Mouse (Mus musculus): ENCODE measurements around the gene Nfat5. TPM values are rescaled to one million over a fixed set of nuclear protein-coding genes. Genes with fewer than 3 reads are reported as not detected.

Nfat5 gene
- polyA plus RNA-seq, 1 experiment from 2014 or later = 12.0 TPM

- H3K9ac ChIP-seq = no peak overlapping the region
- no peak overlapping the region for H3K27ac ChIP-seq
- no peak overlapping the region for H3K4me3 ChIP-seq (replicated peaks; ENCODE audit: low read length)
- ATAC-seq (ENCODE audit: low FRiP score) (no peak), DNase-seq (ENCODE audit: low spot score) (no peak)
- H3K4me2 ChIP-seq (replicated peaks) = no peak overlapping the region
- 88% methylated on average over 4 of the region's 4 CpGs for WGBS
- no peaks in the 10 kb centered on the region for H3K27me3 ChIP-seq (ENCODE audit: control insufficient read depth, insufficient read depth, low read length)
- no peaks in the 10 kb centered on the region for H3K36me3 ChIP-seq (replicated peaks; ENCODE audit: control insufficient read depth, insufficient read depth)
- H3K4me1 ChIP-seq (replicated peaks; ENCODE audit: control insufficient read depth, insufficient read depth, low read length) = no peaks in the 10 kb centered on the region
- no peaks in the 10 kb centered on the region for H3K9me3 ChIP-seq (ENCODE audit: control insufficient read depth, low read length)
Measured at GRCm38 (mm10) chr8:107261172-107261571, 32.1 kb upstream of the Nfat5 start.

- H3K9me3 ChIP-seq (ENCODE audit: control insufficient read depth, low read length) = no peaks in the 10 kb centered on the region
- WGBS = 73% methylated on average over 8 of the region's 8 CpGs
- DNase-seq (ENCODE audit: low spot score) = no peak
- H3K4me1 ChIP-seq (replicated peaks; ENCODE audit: control insufficient read depth, insufficient read depth, low read length) = no peaks in the 10 kb centered on the region
- no peak overlapping the region for H3K4me2 ChIP-seq (replicated peaks)
- H3K9ac ChIP-seq = no peak overlapping the region
- ATAC-seq (ENCODE audit: low FRiP score) = no peak
- H3K27me3 ChIP-seq (ENCODE audit: control insufficient read depth, insufficient read depth, low read length) = no peaks in the 10 kb centered on the region
- no peak overlapping the region for H3K4me3 ChIP-seq (replicated peaks; ENCODE audit: low read length)
- H3K36me3 ChIP-seq (replicated peaks; ENCODE audit: control insufficient read depth, insufficient read depth) = no peaks in the 10 kb centered on the region
- H3K27ac ChIP-seq = no peak overlapping the region
Measured at GRCm38 (mm10) chr8:107262046-107262705, 31.1 kb upstream of the Nfat5 start.

- no peaks in the 10 kb centered on the region for H3K4me1 ChIP-seq (replicated peaks; ENCODE audit: control insufficient read depth, insufficient read depth, low read length)
- H3K36me3 ChIP-seq (replicated peaks; ENCODE audit: control insufficient read depth, insufficient read depth) = no peaks in the 10 kb centered on the region
- no peak overlapping the region for H3K9ac ChIP-seq
- H3K9me3 ChIP-seq (ENCODE audit: control insufficient read depth, low read length) = no peaks in the 10 kb centered on the region
- 58% methylated on average over 10 of the region's 10 CpGs for WGBS
- no peak overlapping the region for H3K4me3 ChIP-seq (replicated peaks; ENCODE audit: low read length)
- ATAC-seq (ENCODE audit: low FRiP score) = no peak
- no peak overlapping the region for H3K27ac ChIP-seq
- H3K4me2 ChIP-seq (replicated peaks) = no peak overlapping the region
- H3K27me3 ChIP-seq (ENCODE audit: control insufficient read depth, insufficient read depth, low read length) = no peaks in the 10 kb centered on the region
- DNase-seq (ENCODE audit: low spot score) = no peak
Measured at GRCm38 (mm10) chr8:107265811-107266210, 27.5 kb upstream of the Nfat5 start.

- H3K4me2 ChIP-seq (replicated peaks) = no peak overlapping the region
- no peaks in the 10 kb centered on the region for H3K36me3 ChIP-seq (replicated peaks; ENCODE audit: control insufficient read depth, insufficient read depth)
- ATAC-seq (ENCODE audit: low FRiP score) (no peak), DNase-seq (ENCODE audit: low spot score) (no peak)
- H3K4me3 ChIP-seq (replicated peaks; ENCODE audit: low read length) = no peak overlapping the region
- H3K9me3 ChIP-seq (ENCODE audit: control insufficient read depth, low read length) = no peaks in the 10 kb centered on the region
- H3K27me3 ChIP-seq (ENCODE audit: control insufficient read depth, insufficient read depth, low read length) = no peaks in the 10 kb centered on the region
- no peak overlapping the region for H3K9ac ChIP-seq
- H3K4me1 ChIP-seq (replicated peaks; ENCODE audit: control insufficient read depth, insufficient read depth, low read length) = no peaks in the 10 kb centered on the region
- 87% methylated on average over 9 of the region's 9 CpGs for WGBS
- no peak overlapping the region for H3K27ac ChIP-seq
Measured at GRCm38 (mm10) chr8:107268501-107268900, 24.8 kb upstream of the Nfat5 start.

GRCm38 (mm10) chr8:107269191-107269590 is 24.1 kb upstream of the Nfat5 start:
- Histone ChIP-seq H3K4me1 (replicated peaks; ENCODE audit: control insufficient read depth, insufficient read depth, low read length) (no peaks in the 10 kb centered on the region), H3K9me3 (ENCODE audit: control insufficient read depth, low read length) (no peaks in the 10 kb centered on the region), H3K9ac (no peak overlapping the region), H3K36me3 (replicated peaks; ENCODE audit: control insufficient read depth, insufficient read depth) (no peaks in the 10 kb centered on the region), H3K4me2 (replicated peaks) (no peak overlapping the region), H3K27me3 (ENCODE audit: control insufficient read depth, insufficient read depth, low read length) (no peaks in the 10 kb centered on the region), H3K27ac (no peak overlapping the region), H3K4me3 (replicated peaks; ENCODE audit: low read length) (no peak overlapping the region)
- no peak for DNase-seq (ENCODE audit: low spot score)
- ATAC-seq (ENCODE audit: low FRiP score) = no peak

GRCm38 (mm10) chr8:107269617-107270139 is 23.6 kb upstream of the Nfat5 start:
- ATAC-seq (ENCODE audit: low FRiP score) = no peak
- Histone ChIP-seq H3K4me1 (replicated peaks; ENCODE audit: control insufficient read depth, insufficient read depth, low read length) (no peaks in the 10 kb centered on the region), H3K27me3 (ENCODE audit: control insufficient read depth, insufficient read depth, low read length) (no peaks in the 10 kb centered on the region), H3K4me2 (replicated peaks) (no peak overlapping the region), H3K27ac (no peak overlapping the region), H3K4me3 (replicated peaks; ENCODE audit: low read length) (no peak overlapping the region), H3K9ac (no peak overlapping the region), H3K9me3 (ENCODE audit: control insufficient read depth, low read length) (no peaks in the 10 kb centered on the region), H3K36me3 (replicated peaks; ENCODE audit: control insufficient read depth, insufficient read depth) (no peaks in the 10 kb centered on the region)
- DNase-seq (ENCODE audit: low spot score) = no peak
- 69% methylated on average over 3 of the region's 3 CpGs for WGBS

- DNase-seq (ENCODE audit: low spot score) (no peak), ATAC-seq (ENCODE audit: low FRiP score) (no peak)
- Histone ChIP-seq H3K9me3 (ENCODE audit: control insufficient read depth, low read length) (no peaks in the 10 kb centered on the region), H3K4me3 (replicated peaks; ENCODE audit: low read length) (no peak overlapping the region), H3K27ac (no peak overlapping the region), H3K9ac (no peak overlapping the region), H3K4me1 (replicated peaks; ENCODE audit: control insufficient read depth, insufficient read depth, low read length) (no peaks in the 10 kb centered on the region), H3K4me2 (replicated peaks) (no peak overlapping the region), H3K27me3 (ENCODE audit: control insufficient read depth, insufficient read depth, low read length) (no peaks in the 10 kb centered on the region), H3K36me3 (replicated peaks; ENCODE audit: control insufficient read depth, insufficient read depth) (no peaks in the 10 kb centered on the region)
- WGBS = 80% methylated on average over 4 of the region's 4 CpGs
Measured at GRCm38 (mm10) chr8:107270287-107270686, 23.0 kb upstream of the Nfat5 start.

GRCm38 (mm10) chr8:107270751-107271150 is 22.5 kb upstream of the Nfat5 start:
- H3K27ac ChIP-seq = no peak overlapping the region
- no peak overlapping the region for H3K4me3 ChIP-seq (replicated peaks; ENCODE audit: low read length)
- ATAC-seq (ENCODE audit: low FRiP score) (no peak), DNase-seq (ENCODE audit: low spot score) (no peak)
- 75% methylated on average over 11 of the region's 11 CpGs for WGBS
- H3K36me3 ChIP-seq (replicated peaks; ENCODE audit: control insufficient read depth, insufficient read depth) = no peaks in the 10 kb centered on the region
- no peaks in the 10 kb centered on the region for H3K4me1 ChIP-seq (replicated peaks; ENCODE audit: control insufficient read depth, insufficient read depth, low read length)
- H3K9me3 ChIP-seq (ENCODE audit: control insufficient read depth, low read length) = no peaks in the 10 kb centered on the region
- H3K4me2 ChIP-seq (replicated peaks) = no peak overlapping the region
- H3K9ac ChIP-seq = no peak overlapping the region
- H3K27me3 ChIP-seq (ENCODE audit: control insufficient read depth, insufficient read depth, low read length) = no peaks in the 10 kb centered on the region

- H3K36me3 ChIP-seq (replicated peaks; ENCODE audit: control insufficient read depth, insufficient read depth) = no peaks in the 10 kb centered on the region
- ATAC-seq (ENCODE audit: low FRiP score) = no peak
- 83% methylated on average over 5 of the region's 5 CpGs for WGBS
- no peaks in the 10 kb centered on the region for H3K9me3 ChIP-seq (ENCODE audit: control insufficient read depth, low read length)
- H3K27me3 ChIP-seq (ENCODE audit: control insufficient read depth, insufficient read depth, low read length) = no peaks in the 10 kb centered on the region
- H3K27ac ChIP-seq = no peak overlapping the region
- no peak overlapping the region for H3K9ac ChIP-seq
- H3K4me1 ChIP-seq (replicated peaks; ENCODE audit: control insufficient read depth, insufficient read depth, low read length) = no peaks in the 10 kb centered on the region
- no peak overlapping the region for H3K4me3 ChIP-seq (replicated peaks; ENCODE audit: low read length)
- no peak for DNase-seq (ENCODE audit: low spot score)
- H3K4me2 ChIP-seq (replicated peaks) = no peak overlapping the region
Measured at GRCm38 (mm10) chr8:107277323-107277883, 15.9 kb upstream of the Nfat5 start.

Data from hindbrain, embryonic 14.5 days (tissue).